Mouse (Mus musculus) testis, adult 2 months (tissue): ENCODE data around the gene Pecam1. TPM values are rescaled to one million over a fixed set of nuclear protein-coding genes. Genes with fewer than 3 reads are reported as not detected.

Source experiments
- H3K27ac ChIP-seq: fragments of 200-500 bp; 2 replicates; pipeline ENCODE4 v1.5.1; 2012; ENCODE audit warnings: low read depth, low read length; ENCODE audit not compliant: control insufficient read depth, insufficient read depth
- H3K27me3 ChIP-seq: fragments of 200-500 bp; 2 replicates; pipeline ENCODE4 v1.6.1; 2012; ENCODE audit warnings: mild to moderate bottlenecking, low read length, moderate library complexity; ENCODE audit not compliant: control insufficient read depth, insufficient read depth
- H3K36me3 ChIP-seq: fragments of 200-500 bp; 2 replicates; pipeline ENCODE4 v1.6.1; 2012; ENCODE audit warnings: mild to moderate bottlenecking, low read length; ENCODE audit not compliant: control insufficient read depth, insufficient read depth
- H3K4me1 ChIP-seq: fragments of 200-500 bp; 2 replicates; pipeline ENCODE4 v1.6.1; 2012; ENCODE audit warnings: low read length; ENCODE audit not compliant: control insufficient read depth, insufficient read depth
- H3K4me3 ChIP-seq: fragments of 200-500 bp; 2 replicates; pipeline ENCODE4 v1.5.1; 2012; ENCODE audit warnings: low read depth, mild to moderate bottlenecking, low read length, moderate library complexity, mixed read lengths; ENCODE audit not compliant: control insufficient read depth
- CTCF ChIP-seq: fragments of 200-500 bp; IDR thresholded peaks from 2 replicates; pipeline ENCODE4 v1.5.1; 2012; ENCODE audit warnings: low read depth, mild to moderate bottlenecking, inconsistent platforms, low read length, moderate library complexity; ENCODE audit not compliant: control insufficient read depth, insufficient read depth, insufficient replicate concordance
- POLR2A ChIP-seq: fragments of 200-500 bp; IDR thresholded peaks from 2 replicates; pipeline ENCODE4 v1.6.1; 2012; ENCODE audit warnings: low read depth, mild to moderate bottlenecking, inconsistent platforms, low read length, moderate library complexity; ENCODE audit not compliant: control insufficient read depth
- polyA plus RNA-seq: library from polyadenylated mRNA; depleted of rRNA; stranded (reverse); fragments of >200 nt; gene quantifications from 2 replicates; pipeline ENCODE4 v1.2.3, GENCODE M21; 2012; rRNA removed

The Pecam1 gene
- polyA plus RNA-seq = 1.6 and 1.8 TPM in 2 replicates

DNA sequence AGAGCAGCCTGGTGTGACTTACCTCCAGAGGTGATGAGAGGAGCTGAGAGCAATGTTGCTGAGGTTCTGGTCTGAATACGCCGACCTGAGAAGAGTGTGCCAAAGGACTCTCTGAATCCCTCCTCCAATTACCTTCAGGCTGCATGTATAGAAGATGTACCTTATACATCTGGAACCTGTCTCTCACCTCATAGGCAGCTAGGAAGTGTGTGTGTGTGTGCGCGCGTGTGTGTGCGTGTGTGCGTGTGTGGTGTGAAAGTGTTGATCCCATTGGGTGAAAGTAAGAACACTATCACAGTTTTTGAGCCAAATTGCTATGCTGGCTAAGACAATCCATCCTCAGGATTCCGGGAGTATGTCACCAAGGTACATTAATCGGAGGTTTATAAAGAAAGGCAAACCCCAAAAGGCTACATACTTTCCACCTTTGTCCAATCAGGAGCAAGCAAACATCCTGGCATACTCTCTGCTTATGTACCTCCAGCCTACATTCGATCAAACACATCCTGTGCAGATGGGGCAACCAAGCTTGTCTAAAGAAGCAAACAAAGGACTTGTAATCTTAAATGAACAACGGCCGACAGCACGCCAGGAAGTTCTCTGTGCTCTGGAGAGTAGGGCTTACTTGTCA is at the start of gene Pecam1:
TSS of gene Pecam1 (minus strand) at position 508 of the 631 bp plus-strand sequence.
- Histone ChIP-seq H3K4me1 (no peaks in the 10 kb centered on the region), H3K4me3 (no peak within 1 kb of the TSS)
- no peak for TF ChIP-seq POLR2A

DNA sequence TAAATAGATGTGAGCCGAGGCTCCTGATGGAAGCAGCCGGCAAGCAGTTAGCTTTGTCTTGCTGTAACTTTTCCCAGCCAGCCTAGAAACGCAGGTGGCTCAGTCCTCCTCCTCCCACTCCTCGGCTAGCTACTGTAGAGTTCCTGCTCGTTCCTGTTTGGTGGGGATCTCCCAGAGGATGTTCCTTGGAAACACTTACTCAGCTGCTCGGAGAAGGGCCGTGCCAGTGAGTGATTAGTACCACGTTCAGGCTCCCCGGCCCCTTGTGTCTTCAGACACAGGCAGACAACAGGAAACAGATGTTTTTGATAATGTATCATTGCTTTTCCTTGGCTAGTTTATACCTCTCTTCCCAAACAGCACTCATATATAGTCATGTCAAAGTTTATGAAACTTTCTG is 45.3 kb upstream of the Pecam1 start:
- Histone ChIP-seq H3K27me3 (no peaks in the 10 kb centered on the region), H3K27ac (no peak overlapping the region), H3K4me3 (no peak overlapping the region), H3K4me1 (no peaks in the 10 kb centered on the region), H3K36me3 (peaks cover 6% of the 10 kb centered on the region)
- TF ChIP-seq POLR2A (no peak), CTCF (no peak)

More for the DNA sequence above, at the start of gene Pecam1:
- Histone ChIP-seq H3K36me3 (no peaks in the 10 kb centered on the region), H3K27me3 (no peaks in the 10 kb centered on the region), H3K27ac (no peak within 1 kb of the TSS)

DNA sequence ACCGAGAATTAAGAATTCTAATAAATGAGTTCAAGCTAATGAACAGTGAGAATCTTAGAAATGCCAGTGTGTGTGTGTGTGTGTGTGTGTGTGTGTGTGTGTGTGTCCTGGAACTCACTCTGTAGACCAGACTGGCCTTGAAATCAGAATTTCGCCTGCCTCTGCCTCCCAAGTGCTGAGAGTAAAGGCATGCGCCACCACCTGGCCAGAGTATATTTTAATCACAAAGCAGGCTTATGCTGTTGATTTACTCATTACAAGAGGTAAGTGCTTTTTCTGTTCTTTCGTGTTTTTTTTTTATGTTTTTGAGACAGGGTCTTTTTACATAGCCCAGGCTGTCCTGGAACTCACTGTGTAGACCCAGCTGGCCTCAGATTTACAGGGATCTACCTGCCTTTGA is 43.4 kb upstream of the Pecam1 start:
- H3K27me3 ChIP-seq = no peaks in the 10 kb centered on the region
- H3K36me3 ChIP-seq = peaks cover 6% of the 10 kb centered on the region; the same call in 1 of the 2 replicates
- H3K4me1 ChIP-seq = no peaks in the 10 kb centered on the region
- no peak overlapping the region for H3K27ac ChIP-seq
- TF ChIP-seq CTCF (no peak), POLR2A (no peak)
- no peak overlapping the region for H3K4me3 ChIP-seq

DNA sequence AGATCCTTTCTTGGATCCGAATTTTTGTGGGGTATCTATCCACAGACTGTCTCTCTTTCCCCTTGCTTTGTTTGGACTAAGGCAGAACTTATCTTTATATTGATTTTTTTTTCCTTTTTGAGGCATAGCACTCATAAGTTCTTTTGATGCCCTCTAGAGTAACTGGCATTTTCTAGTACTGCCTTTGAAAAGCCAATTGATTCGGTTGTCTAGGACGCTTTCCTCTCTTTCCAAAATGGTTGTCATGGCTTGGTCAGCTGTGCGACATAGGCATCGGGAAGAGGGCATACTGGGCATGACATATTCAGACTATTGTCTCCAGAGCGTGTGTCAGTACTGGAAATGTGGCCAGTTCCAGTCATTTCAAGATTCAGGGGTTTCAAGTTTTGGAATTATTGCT is 39.2 kb upstream of the Pecam1 start:
- no peak for TF ChIP-seq POLR2A
- TF ChIP-seq CTCF = no peak
- H3K4me3 ChIP-seq = peak overlapping the region; percentile 98
- peaks cover 22% of the 10 kb centered on the region for H3K36me3 ChIP-seq
- H3K4me1 ChIP-seq = no peaks in the 10 kb centered on the region
- H3K27me3 ChIP-seq = no peaks in the 10 kb centered on the region
- peak overlapping the region; percentile 100 for H3K27ac ChIP-seq

DNA sequence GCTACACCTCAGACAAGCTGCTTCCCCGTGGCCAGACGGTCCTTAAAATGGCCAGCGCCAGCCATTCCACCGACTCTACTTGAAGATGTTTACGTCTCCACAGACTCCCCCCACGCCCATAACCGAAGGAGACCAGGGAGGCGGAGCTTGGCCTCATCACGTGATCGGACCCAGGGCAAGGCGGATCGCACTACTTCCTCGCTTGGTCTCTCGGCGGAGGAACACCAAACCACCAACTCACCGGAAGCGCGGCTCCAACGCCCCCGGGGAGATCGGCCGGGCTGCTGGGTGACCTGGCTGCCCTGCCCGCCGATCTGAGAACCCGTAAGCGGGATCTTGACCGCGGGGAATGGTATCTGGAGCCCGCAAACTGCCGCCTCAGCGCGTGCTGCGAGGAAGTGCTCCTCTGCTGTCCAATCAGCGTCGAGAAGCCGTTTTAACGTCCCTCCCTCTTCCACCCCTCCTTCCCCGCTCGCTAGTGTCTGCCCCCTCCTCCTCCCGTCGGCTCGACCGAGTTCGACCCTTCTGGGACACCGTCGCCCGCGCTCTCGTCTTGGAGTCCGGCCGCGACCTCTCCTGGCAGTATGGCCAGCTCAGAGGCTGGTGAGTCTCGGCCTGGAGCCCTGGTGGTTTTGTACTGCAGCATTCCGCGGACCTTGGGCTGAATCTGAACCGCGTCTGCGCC is 38.5 kb upstream of the Pecam1 start, which contains the start of the genes Ddx5 and Cep95:
TSS of gene Ddx5 (minus strand) at position 411 of the 685 bp plus-strand sequence.
TSS of gene Cep95 (plus strand) at position 478 of the 685 bp plus-strand sequence.
- H3K4me3 ChIP-seq = peak within 1 kb of the TSS; percentile 98
- H3K27ac ChIP-seq = peak within 1 kb of the TSS; percentile 100
- no peaks in the 10 kb centered on the region for H3K4me1 ChIP-seq
- H3K27me3 ChIP-seq = no peaks in the 10 kb centered on the region
- TF ChIP-seq CTCF (no peak; the same call in 1 of the 2 replicates), POLR2A (peak; percentile 92)
- H3K36me3 ChIP-seq = peaks cover 20% of the 10 kb centered on the region

DNA sequence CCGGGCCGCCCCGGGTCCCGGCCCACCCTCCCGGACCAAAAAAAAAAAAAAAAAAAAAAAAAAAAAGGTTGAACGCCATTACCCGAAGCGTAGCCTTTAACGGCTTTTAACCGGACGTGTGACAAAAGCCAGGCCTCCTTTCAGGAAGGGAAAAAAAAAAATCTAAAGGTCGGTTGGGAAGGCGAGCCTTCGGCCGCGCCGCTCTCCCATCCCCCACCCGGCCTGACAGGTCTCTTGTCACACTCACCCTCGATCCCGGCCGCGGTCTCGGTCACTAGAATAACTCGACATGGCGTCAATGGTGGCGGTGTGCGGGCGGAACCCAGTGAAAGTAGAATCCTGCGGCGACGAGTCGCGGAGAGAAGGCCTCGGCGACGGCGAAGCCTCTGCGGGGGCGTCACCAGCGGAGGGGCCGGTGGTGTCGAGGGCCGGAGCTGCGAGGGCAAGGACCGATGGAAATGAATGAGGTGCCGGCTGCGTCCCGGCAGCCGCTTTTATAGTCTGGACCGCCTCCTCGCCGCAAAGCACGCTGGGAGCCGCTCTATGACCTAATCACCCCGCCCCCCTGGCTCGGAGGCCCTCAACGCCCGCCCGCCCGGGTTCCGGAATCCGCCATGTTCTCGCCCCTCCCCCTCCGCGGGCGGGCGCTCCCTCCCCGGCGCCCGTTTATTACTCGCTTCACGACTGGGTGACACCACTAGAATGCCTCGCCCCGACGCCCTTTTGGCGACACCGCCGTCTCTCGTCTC is 37.8 kb upstream of the Pecam1 start:
- Histone ChIP-seq H3K4me3 (peak overlapping the region; percentile 98), H3K36me3 (peaks cover 20% of the 10 kb centered on the region), H3K27ac (peak overlapping the region; percentile 100), H3K4me1 (no peaks in the 10 kb centered on the region), H3K27me3 (no peaks in the 10 kb centered on the region)
- TF ChIP-seq POLR2A (peak; percentile 100), CTCF (no peak)
